Mouse (Mus musculus) adrenal gland, postnatal 14 days (tissue): ENCODE data around the gene Ffar1. TPM values are rescaled to one million over a fixed set of nuclear protein-coding genes. Genes with fewer than 3 reads are reported as not detected.

Experiments used
- DNase-seq: peaks from one replicate; pipeline ENCODE4 v3.0.0; 2021; ENCODE audit warnings: mixed read lengths
- long read RNA-seq, 2 experiments: library from polyadenylated mRNA; stranded (forward); transcript quantifications; one replicate each; pipeline ENCODE4 v2.0.0; 2021
- total RNA-seq: library from RNA; stranded (reverse); gene quantifications from 2 replicates; pipeline ENCODE4 v1.2.3, GENCODE M21; 2021

Gene Ffar1
- total RNA-seq, result 0.41 TPM in 1 of 2 replicates, not detected in the other
- long read RNA-seq, experiment 1, result 0 reads
- long read RNA-seq, experiment 2, result 0 reads

DNA sequence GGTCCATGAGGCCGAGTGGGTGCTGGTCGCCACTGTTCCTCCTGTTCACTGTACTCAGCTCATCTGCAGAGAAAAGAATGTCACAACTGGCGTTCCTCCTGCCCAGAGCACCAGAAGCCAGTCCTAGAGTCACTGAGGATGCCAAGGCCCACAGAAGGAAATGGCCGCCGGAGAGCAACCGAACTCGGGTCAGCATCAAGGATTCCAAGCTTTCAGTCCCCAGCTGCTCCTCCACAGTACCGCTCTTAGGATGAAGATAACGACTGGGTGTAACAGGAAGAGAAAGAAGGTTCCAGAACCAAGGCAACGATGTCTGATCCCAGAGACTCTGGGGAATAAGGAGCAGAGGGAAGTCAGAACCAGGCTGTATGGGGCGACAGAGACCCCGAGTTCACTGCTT is at the start of gene Ffar1:
TSS of gene Ffar1 (minus strand) at position 101 of the 400 bp plus-strand sequence.
- DNase-seq, result no peak

DNA sequence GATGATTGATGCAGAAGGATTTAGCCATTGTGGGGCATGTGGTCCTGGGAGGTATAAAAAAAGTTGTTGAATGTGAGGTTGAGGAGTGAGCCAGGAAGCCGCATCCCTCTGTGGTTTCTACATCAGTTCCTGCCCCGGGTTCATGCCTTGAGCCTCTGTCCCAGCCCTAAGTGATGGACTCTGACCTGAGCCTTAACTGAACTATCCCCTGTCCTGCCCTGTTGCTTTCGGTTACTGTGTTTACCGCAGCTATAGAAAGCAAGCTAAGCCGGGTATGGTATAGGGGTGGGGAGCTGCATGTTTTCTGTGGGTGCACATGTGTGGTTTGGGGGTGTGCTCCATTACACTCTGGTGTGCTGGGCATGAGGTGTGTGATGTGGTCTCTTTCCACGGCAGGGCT is 48.4 kb upstream of the Ffar1 start:
- no peak for DNase-seq

DNA sequence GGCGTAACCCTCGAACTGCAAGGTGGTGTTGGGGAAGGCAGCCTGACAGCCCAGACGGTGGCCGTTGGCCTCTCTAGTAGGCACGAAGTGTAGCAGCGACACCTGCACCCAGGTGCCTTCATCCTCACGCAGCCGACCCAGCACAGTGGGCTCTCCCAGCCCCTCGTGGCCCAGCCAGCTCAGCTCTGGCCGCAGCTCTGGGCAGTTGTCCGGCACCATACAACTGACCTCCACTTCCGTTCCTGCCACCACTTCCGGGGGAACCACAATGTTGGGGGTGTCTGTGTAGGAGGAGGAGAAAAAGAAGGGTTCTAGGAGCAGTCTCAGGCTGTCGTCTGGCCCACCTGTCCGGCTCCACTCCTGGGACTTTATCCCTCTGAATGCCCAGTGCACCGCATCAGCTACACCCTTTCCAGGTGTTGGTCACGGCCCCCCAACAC is 47.6 kb upstream of the Ffar1 start:
- DNase-seq, result no peak

DNA sequence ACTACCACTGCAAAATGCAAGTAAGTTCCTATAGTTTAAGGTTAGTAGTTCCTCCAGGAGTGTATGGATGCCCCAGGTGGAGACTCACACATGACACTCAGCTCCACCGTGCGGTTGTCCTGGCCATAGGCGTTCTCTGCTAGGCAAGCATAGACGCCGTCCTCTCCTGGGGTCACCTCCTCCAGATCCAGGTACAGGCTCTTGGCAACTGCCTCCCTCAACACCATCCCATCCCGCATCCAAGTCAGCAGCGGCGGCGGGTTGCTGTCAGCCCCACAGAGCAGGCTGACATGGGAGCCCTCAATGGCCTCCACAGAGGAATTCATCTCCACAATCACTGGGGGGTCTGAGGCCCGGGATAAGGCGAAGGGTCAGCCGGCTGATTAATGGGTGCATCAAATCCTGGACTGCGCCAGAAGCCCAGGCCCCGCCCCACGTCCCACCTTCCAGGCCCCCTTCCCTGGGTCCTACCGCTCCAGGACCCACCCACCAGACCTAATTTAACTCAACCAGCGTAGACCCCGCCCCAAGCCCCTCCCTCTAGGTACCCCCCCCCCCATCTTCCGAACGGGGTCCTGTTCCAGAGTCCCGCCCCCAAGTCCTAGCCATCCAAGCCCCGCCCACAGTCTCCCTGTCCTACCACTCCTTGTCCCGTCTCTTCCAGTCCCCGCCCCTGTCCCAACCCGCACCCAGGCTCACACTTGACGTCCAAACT is 47.1 kb upstream of the Ffar1 start:
- DNase-seq, result peak; percentile 45

DNA sequence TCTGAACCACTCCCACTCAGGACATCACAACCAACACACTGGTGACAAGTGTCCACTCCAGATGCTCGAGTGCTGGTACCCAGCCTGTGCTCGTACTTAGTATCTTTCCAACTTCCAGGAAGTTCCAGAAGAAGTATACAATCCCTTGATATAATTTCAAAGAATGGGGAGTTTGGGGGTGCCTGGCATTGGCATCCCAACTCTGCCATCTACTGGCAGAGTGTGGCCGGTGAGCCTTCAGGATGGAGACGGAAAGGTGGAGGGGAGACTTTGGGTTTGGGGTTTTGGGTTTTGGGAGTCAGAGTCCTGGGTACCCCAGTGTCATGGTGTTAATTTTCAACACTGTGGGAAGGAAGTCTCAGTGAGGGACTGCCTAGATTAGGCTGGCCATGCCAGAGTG is 42.7 kb upstream of the Ffar1 start:
- peak; percentile 51 for DNase-seq

DNA sequence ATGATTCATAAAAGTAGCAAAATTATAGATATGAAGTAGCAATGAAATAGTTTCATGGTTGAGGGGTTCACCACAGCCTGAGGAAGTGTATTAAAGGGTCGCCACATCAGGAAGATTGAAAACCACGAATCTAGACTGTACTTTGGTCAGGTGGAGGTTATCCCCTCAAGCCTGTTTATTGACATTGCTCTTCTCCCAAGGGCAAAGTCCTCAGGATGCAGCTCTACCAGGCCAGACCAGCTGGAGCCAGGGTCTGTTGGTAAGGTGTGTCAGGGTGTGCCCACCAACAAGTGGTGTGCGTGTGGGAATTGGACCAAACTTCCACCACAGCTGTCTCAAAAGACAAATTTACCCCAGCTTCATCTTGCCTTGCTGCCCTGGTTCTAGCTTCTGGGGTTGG is 33.9 kb upstream of the Ffar1 start:
- no peak for DNase-seq

DNA sequence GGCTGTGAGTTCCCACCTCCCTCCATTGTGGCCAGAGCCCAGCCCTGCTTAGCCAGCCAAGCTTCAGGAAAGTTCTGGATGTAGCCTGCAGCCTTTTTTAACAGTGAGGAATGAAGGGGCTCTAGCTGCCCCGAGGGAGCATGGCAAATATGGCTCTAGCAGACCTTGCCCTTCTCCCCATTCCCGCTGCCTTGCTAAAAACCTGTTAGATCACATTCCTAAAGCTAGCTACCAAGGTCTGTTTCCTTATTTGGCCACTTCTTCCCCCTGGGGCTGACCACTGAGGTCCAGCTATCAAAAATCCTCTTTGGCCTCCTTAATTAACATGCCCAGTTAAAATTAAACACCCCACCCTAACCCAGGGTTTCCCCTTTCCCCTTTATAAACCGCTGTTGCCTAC is 31.2 kb upstream of the Ffar1 start:
- no peak for DNase-seq

DNA sequence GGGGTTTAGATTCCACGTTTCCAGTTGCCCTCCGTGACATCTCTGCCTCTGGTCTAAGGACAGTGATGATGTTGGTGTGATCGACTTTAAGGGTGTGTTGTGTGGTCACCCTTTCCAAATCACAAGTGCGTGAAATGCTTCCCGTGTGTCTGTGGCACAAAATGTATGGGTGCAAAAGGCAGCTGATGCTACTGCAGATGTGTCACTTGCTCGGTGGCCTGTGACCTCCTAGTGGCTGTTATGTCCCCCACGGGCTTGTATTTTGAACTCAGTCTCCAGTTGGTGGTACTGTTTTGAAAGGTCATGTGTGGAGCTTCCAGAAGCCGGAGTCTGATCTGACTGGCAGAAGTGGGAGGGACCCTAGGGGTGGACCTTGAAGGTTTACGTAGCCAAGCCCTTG is 30.4 kb upstream of the Ffar1 start:
- no peak for DNase-seq

DNA sequence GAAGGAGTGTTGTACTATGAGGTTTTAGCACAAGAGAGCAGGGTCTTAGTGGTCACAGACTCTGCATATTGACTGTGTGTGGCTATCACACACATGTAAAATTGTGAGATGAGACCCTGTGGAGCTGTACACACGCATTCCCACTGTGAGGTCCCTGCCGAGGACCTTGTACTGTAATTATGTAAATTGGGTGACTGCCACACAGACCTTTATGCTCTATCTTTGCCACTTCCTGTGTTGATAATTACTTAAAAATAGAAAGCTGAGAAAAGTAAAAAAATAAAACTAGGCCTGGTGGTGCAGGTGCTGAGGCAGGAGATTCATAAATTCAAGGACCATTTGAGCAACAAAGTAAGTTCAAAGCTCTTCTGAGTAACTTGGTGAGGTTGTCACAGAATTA is 29.3 kb upstream of the Ffar1 start:
- DNase-seq, result no peak

DNA sequence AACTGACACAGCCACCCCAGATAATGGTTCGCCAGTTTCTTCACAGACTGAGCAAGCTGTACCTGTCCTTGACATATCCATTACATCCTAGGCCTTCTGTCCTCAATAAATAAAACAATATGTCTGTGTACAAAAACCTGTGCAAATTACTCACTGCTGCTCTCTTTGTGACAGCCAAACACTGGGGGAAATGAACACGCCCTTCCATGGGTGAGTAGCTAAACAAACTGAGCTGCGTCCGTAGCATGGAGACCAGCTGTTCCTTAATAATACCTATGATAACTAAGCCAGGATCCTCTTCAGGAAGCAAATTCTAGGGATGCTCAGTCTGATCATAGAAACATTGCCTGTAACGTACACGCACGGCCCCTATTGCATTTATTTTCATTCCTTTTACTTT is 27.4 kb upstream of the Ffar1 start:
- DNase-seq, result no peak

DNA sequence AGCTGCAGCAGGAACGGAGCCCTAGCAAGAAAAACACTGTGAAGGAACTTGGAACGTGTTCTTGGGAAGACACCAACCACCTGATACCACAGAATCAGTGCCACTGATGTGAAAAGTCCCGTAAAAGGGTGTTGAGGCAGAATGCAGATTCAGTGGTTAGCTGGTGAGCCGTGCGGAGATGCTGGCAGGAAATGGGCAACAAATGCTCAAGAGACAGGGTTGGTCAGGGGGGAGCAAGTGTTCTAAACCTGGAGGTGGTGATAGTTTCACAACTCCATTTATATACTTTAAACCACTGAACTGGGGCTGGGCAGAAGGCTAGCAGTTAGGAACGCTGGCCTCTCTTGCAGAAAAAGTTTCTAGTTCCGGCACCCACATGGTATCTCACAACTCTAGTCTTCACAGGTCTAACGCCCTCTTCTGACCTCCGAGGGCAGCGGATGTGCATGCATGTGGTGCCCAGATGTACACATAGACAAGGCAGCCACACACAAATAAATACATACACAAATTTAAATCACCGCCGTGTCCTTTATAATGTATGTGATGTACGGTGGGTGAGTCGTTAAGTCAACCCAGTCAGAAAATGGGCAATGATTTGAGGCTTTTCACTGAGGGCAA is 26.3 kb upstream of the Ffar1 start:
- peak; percentile 27 for DNase-seq

DNA sequence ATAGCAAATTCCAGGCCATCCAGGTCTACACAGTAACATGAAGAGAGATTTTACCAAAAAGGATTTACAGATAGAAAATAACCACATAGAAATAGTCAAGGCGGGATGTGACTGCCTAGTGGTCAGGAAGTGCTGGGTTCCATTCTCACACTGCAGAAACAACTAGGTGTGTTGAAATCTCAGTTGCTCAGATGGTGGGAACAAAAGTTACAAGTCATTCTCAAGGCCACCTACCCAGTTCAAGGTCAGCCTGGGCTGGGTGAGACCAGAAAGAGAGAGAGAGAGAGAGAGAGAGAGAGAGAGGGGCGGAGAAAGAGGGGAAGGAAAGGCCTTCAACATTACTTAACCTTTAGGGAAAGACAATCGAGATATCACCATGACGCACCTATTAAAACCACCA is 25.5 kb upstream of the Ffar1 start:
- peak; percentile 41 for DNase-seq

DNA sequence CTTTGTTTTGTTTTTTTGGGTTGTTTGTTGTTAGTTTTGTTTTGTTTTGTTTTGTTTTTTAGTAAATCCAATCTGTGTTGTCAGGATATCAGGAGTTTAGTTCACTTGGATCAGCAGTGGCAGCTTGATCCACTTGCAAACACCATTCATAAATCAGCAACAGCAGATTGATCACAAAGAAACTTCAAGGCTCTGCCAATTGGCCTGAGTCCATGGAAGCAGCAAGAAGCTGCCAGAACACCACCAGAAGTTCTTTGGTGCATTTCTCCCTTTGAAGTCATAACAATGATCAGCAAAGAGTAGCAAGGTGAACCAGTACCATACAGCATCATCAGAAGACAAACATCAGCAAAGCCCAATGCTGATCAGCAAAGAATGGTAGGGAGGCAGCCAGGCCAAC is 22.7 kb upstream of the Ffar1 start:
- DNase-seq, result peak; percentile 51

DNA sequence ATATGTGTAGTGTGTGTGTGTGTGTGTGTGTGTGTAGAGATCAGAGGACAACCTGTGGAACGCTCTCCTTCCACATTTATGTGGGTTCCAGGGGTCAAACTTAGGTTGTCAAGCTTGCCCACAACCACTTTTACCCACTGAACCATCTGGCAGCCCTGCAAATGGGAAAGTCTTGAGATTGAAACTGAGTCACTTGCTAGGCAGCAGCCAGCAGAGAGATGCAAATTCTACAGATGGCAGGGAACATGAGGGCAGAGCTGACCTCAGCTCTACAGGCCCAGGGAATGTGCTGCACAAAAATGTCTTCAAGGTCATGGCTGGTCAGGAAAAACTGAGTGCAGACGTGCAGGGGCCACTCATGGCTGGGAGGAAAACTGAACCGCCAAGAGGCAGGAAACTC is 20.0 kb upstream of the Ffar1 start:
- peak; percentile 30 for DNase-seq

DNA sequence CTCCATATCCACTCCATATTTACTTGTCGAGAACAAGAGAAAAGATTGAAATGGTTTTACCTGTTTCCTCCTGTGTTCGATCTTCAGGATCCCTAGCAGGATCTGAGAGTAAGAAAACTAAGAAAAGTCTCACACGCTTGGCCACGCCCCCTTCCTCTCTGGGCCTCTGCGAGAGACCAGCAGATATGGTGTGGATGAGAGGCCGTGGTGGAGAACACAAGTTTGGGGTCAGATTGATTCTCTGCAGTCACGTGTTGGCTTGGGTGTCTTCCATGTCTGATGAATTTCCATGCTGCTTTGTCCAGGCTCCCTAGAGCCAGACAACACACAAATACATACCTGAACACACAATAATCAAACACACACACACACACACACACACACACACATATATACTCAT is 18.8 kb upstream of the Ffar1 start, which contains the start of gene Cd22:
TSS of gene Cd22 (minus strand) at position 167 of the 400 bp plus-strand sequence.
- no peak for DNase-seq

DNA sequence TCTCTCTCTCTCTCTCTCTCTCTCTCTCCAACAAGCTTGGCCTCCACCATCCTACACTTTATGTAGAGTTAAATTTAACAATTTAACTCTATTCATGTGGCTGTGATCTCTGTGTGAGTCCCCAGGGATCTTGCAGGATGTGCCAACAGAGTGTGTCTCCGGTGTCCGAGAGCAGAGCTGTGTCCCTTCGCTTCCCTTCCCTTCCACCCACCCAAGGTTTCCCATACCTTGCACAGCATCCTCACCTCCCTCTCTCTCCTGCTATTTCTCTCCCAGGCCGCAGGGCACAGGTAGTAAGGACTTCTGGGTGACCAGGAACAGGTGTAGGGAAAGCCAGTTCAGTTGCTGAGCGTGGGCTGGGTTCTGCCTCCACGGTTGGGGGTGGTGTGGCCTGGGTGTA is 17.6 kb upstream of the Ffar1 start:
- DNase-seq, result no peak

DNA sequence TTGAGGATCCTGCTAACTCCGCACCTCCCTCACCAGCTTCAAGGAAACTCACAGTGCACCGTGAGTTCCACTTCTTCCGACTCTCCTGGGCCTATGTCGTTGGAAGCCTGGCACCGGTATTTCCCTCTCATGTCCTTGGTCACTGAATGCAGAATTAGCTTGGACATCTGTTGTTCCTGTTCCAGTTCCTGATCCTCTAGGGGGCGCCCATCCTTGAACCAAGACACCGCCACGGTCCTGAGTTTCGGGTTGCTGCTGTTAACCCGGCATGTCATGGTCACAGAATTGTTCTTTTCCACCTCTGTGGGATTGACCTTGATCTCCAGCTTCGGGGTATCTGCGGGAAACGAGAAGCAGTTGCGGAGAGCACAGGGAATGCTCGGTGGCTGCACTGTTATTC is 11.7 kb upstream of the Ffar1 start:
- DNase-seq, result peak; percentile 89

DNA sequence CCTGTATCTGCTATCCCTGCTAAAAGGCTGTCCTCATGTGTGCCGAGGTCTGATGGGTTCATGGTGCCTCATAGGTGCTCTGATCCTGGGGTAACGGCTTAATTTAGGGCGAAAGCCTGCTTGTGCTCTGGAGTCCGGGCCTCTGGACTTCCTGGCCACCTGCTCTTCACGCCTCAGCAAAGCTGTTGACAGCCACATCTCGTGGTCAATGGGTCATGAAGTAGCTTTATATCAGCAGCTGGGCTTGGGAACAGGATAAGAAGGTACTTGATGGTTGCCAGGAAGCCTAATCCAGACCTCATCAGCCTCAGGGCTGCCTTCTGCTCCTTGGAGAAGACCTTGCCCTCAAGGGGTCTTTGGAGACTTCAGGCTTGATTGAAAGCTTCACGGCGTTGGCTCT is 2.0 kb upstream of the Ffar1 start:
- DNase-seq, result no peak

DNA sequence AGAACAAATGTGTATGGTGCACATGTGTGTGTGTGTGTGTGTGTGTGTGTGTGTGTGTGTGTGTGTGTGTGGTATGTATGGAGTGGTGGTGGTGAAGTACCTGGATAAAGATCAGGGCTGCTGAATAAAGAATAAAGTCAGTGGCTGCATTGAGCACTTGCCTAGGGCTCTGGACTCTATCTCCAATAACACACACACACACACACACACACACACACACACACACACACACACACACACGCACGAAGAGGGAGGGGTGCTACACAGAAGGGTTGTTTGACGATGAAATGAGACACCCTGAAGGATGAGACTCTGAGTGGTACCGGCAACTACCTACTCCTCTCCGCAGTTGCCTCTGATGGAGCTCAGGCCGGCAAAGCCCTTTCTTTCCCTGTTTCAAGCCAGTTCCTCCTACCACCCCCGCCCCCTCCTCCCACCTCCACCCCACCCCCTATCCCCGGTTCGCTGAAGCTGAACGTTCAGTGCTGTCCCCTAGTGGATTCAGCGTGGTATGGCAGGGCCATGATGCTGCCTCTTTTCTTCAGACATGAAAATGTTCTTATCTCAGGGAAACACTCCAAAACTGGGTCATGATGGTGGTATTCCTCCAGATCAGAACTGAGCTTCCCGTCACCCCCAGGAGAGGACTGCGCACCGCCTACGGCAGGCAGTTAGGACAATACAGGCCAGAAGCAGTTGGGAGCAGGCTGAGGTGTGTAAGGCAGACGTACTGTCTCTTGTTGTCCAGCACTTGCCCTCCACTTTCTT is 1.5 kb downstream of the Ffar1 start:
- DNase-seq, result peak; percentile 72

DNA sequence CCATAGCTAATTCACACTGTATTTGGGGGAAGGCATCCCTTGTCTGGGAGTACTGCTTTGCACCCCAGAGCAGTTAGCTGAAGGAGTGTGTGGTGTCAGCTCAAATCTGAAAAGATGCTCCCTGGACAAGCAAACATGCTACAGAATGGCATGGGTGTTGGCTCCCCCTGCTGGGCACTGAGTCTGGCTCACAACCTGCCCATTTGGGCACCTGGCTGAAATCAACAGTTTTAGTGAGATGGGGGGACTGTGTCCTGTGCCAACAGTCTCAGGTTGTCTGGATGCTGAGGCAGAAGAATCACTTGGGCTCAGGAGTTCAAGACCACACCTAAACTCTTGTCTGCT is 2.1 kb downstream of the Ffar1 start:
- DNase-seq, result peak; percentile 90

DNA sequence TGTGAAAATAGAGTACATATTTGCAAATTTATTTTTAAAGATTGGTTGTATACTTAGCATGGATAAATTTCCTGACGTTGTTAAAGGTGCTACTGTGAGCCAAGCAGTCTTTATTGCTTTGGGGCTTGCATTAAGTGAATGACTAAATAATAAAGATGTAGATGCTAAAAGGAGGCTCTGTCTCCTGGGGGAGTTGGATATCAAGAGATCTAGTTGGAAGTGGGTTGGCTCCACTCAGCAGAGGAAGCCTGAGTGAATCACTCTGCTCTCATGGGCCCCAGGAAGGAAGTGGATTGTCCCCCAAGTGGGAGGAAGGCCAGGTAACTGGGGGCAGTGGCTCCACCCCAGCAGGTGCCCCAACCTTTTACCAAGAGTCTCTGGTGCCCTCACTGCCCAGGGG is 3.6 kb downstream of the Ffar1 start:
- DNase-seq, result no peak

DNA sequence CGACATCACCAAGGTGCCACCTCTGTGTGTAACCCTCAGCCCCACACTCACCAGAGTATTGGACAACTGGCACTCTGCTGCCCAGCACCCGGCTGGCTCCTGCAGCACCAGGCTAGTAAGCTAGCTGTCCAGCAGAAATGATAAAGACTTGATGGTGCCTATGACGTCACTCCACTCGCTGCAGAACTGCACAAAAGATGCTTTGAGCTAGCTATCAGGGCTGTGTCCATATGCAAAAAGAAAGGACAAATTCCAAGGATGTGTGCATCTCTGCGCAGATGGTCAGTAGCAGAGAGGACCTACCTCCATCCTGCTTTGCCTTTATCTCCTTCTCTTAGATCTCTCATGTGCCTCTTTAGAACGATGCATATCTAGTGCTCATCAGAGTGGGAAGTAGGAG is 5.3 kb downstream of the Ffar1 start, which contains the start of gene Ffar3:
TSS of gene Ffar3 (minus strand) at position 101 of the 400 bp plus-strand sequence.
- DNase-seq, result no peak

DNA sequence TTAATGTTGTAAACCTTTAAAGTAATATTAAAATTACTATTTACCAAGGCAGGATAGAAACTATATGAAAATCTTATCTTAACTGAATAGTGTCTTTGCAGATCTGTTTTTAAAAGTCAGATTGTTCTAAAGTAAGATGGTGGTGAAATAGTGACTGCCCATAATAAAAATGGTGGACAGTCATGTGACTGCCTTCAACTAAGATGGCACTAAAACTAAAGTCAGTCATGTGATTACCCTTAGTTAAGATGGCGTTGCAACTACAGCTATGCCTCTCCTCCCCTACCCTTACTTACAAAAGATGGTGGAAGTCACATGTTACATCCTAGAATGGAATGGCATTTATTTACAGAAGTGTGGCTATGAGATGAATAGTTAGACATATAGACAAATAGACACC is 9.9 kb downstream of the Ffar1 start:
- DNase-seq, result no peak
